ENCODE assay signal across 8 mouse cellular contexts in the genomic region with DNA sequence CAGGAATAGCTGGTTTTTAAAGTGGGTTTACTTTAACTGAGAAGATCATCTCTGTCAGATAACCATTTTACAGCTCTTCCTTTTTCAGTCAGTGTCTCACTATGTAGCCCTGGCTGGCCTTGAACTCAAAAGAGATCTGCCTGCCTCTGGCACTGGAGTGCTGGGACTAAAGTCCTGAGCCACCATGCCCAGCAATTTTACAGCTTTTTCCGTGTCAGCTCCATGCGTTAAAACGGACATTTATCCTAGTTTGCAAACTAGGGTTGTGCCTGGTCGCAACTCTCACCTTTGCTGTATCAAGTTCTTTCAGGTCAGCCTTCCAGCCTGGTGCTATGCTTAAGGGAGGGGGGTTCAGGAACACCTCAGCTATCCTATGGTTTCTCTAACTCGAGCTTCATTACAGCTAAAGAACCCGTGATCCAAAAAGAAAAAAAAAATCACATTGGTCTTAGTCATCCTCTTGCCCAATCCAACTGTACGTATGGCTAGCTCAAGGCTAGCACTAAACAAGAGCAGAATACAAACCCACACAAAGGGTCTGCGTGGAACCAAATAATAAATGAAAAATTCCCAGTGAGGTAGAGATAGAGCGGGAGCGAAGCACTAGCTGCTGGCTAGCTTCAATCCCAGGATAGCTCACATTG. TPM values are rescaled to one million over a fixed set of nuclear protein-coding genes. Genes with fewer than 3 reads are reported as not detected.
DNase-seq lines count a peak whose midpoint lies in the region; ATAC-seq and TF ChIP-seq lines count a peak whose summit lies in the region.

No protein-coding gene starts in this region.

- H3K27me3 ChIP-seq in heart, embryonic 10.5 days (ENCODE audit: insufficient read depth, poor library complexity, severe bottlenecking), result no peaks in the 10 kb centered on the region
- no peaks in the 10 kb centered on the region for H3K27me3 ChIP-seq in forebrain, embryonic 16.5 days (replicated peaks; ENCODE audit: control insufficient read depth, insufficient read depth, low read length)
- H3K27me3 ChIP-seq in megakaryocyte, embryonic 14.5 days (replicated peaks), result peaks cover 3% of the 10 kb centered on the region

- H3K9me3 ChIP-seq in heart, embryonic 10.5 days, result no peaks in the 10 kb centered on the region
- no peaks in the 10 kb centered on the region for H3K9me3 ChIP-seq in ES-E14 (ENCODE audit: control insufficient read depth, insufficient read depth, low read depth, low read length)
- H3K9me3 ChIP-seq in forebrain, embryonic 16.5 days (ENCODE audit: control insufficient read depth, low read length), result no peaks in the 10 kb centered on the region
- H3K9me3 ChIP-seq in megakaryocyte, embryonic 14.5 days, result no peaks in the 10 kb centered on the region

- H3K27ac ChIP-seq in heart, embryonic 10.5 days, result peak overlapping the region; percentile 91
- H3K27ac ChIP-seq in ES-E14 (ENCODE audit: insufficient read depth, low read depth, low read length, poor library complexity, severe bottlenecking), result no peak overlapping the region
- peak overlapping the region; percentile 54; the same call in 1 of the 2 replicates for H3K27ac ChIP-seq in forebrain, embryonic 16.5 days (ENCODE audit: low read length)

- peak overlapping the region; percentile 91 for H3K9ac ChIP-seq in ES-E14 (ENCODE audit: insufficient read depth, low read depth, low read length, poor library complexity, severe bottlenecking)
- H3K9ac ChIP-seq in forebrain, embryonic 16.5 days (replicated peaks; ENCODE audit: low read depth, low read length), result peak overlapping the region; percentile 48

- no peak for ATAC-seq in forebrain, embryonic 16.5 days

- WGBS in heart, embryonic 10.5 days, result 35% methylated on average over 10 of the region's 10 CpGs
- 30% methylated on average over 10 of the region's 10 CpGs for WGBS in forebrain, embryonic 16.5 days

- in situ Hi-C loops in ES-E14 (cut with MboI; ENCODE audit: low sequenced_read_pairs in 2 of 2, unreplicated experiment in 2 of 2), result no loop called here

- H3K4me1 ChIP-seq in heart, embryonic 10.5 days, result peaks cover 2% of the 10 kb centered on the region; the same call in 1 of the 2 replicates
- H3K4me1 ChIP-seq in ES-E14 (ENCODE audit: control insufficient read depth in 2 of 2, insufficient read depth in 2 of 2, low read length in 2 of 2, poor library complexity in 1 of 2), result peaks cover 0 to 3% of the 10 kb centered on the region in 2 experiments; a peak in 1 of 4 replicates
- H3K4me1 ChIP-seq in forebrain, embryonic 16.5 days (replicated peaks; ENCODE audit: control insufficient read depth, insufficient read depth, low read length), result peaks cover 10% of the 10 kb centered on the region
- peaks cover 19% of the 10 kb centered on the region; the same call in 1 of the 2 replicates for H3K4me1 ChIP-seq in megakaryocyte, embryonic 14.5 days

- DNase-seq in heart, embryonic 10.5 days (ENCODE audit: low spot score), result no peak
- DNase-seq in heart, postnatal 25 days (ENCODE audit: low spot score), result no peak
- no peak for DNase-seq in ES-E14 (ENCODE audit: low read depth, low spot score)
- no peak for DNase-seq in yolk sac, embryonic 10.5 days (ENCODE audit: low spot score)
- no peak for DNase-seq in embryo, embryonic 10 days (ENCODE audit: low spot score)
- DNase-seq in layer of hippocampus, adult 8-10 months (ENCODE audit: low spot score in 2 of 2), result no peak

- H3K36me3 ChIP-seq in heart, embryonic 10.5 days, result peaks cover 7% of the 10 kb centered on the region
- no peaks in the 10 kb centered on the region; the same call in 1 of the 2 replicates for H3K36me3 ChIP-seq in ES-E14 (ENCODE audit: control insufficient read depth, insufficient read depth, low read length, poor library complexity, severe bottlenecking)
- H3K36me3 ChIP-seq in forebrain, embryonic 16.5 days (ENCODE audit: control insufficient read depth, insufficient read depth), result no peaks in the 10 kb centered on the region
- peaks cover 23% of the 10 kb centered on the region for H3K36me3 ChIP-seq in megakaryocyte, embryonic 14.5 days (replicated peaks; ENCODE audit: low read length)

- peak overlapping the region; percentile 63 for H3K4me2 ChIP-seq in forebrain, embryonic 16.5 days (ENCODE audit: low read length)

- H3K4me3 ChIP-seq in heart, embryonic 10.5 days, result peak overlapping the region; percentile 64
- H3K4me3 ChIP-seq in ES-E14 (ENCODE audit: insufficient read depth in 1 of 2, low read depth in 1 of 2, low read length in 2 of 2, poor library complexity in 1 of 2, severe bottlenecking in 1 of 2), result peak overlapping the region; percentile 72 to 88
- peak overlapping the region; percentile 56 for H3K4me3 ChIP-seq in forebrain, embryonic 16.5 days (replicated peaks; ENCODE audit: low read length)
- H3K4me3 ChIP-seq in megakaryocyte, embryonic 14.5 days (replicated peaks), result peak overlapping the region; percentile 93

- intact Hi-C loops in heart, postnatal 25 days (cut with DNase I), result no loop called here

TF ChIP-seq in ES-E14, 5 proteins besides CTCF, POLR2A, EP300 and RAD21:
- TF ChIP-seq ZC3H11A (IDR thresholded peaks at IDR 0.05; ENCODE audit: borderline replicate concordance, low read depth, low read length) (no peak), MAFK (IDR thresholded peaks at IDR 0.05; ENCODE audit: insufficient read depth, low read depth, low read length) (no peak), ZNF384 (IDR thresholded peaks at IDR 0.05; ENCODE audit: low read depth, low read length) (no peak), HCFC1 (IDR thresholded peaks at IDR 0.05; ENCODE audit: borderline replicate concordance, insufficient read depth, low read length) (no peak), CHD2 (IDR thresholded peaks at IDR 0.05; ENCODE audit: low read depth, low read length) (no peak)

RNA-seq across cellular contexts. Expression of gene Gla, which starts 0.9 kb away (rescaled TPM):
- polyA plus RNA-seq in heart, embryonic 10.5 days (2016; fragmentation: Nextera tagmentation; extraction: Ambion mirVana), result 4.3 and 6.6 TPM in 2 replicates
- 1 to 10 TPM; 1.6 to 2.1 TPM for total RNA-seq in heart, postnatal 25 days (2021)
- total RNA-seq in ES-E14 (2012; rRNA removed), result 17.2 and 26.7 TPM in 2 replicates
- 3.4 and 3.9 TPM in 2 replicates for polyA plus RNA-seq in forebrain, embryonic 16.5 days (2015; fragmentation: Nextera tagmentation; extraction: Ambion mirVana)
- polyA plus RNA-seq in megakaryocyte, embryonic 14.5 days (2012; ENCODE audit: insufficient read depth, low replicate concordance), result 1.5 TPM in 1 of 2 replicates, not detected in the other
- total RNA-seq in layer of hippocampus, adult 8-10 months (2022), result 10 to 100 TPM in 2 of 4 experiments, 1 to 10 TPM in 2; 8.5 to 12.2 (median 10.2) TPM

RNA-seq across cellular contexts. Expression of gene Hnrnph2, which starts 0.9 kb away (rescaled TPM):
- 142 and 149 TPM in 2 replicates for polyA plus RNA-seq in heart, embryonic 10.5 days (2016; fragmentation: Nextera tagmentation; extraction: Ambion mirVana)
- 10 to 100 TPM; 61.4 to 75.0 TPM for total RNA-seq in heart, postnatal 25 days (2021)
- 40.6 and 53.6 TPM in 2 replicates for total RNA-seq in ES-E14 (2012; rRNA removed)
- 177 and 186 TPM in 2 replicates for polyA plus RNA-seq in forebrain, embryonic 16.5 days (2015; fragmentation: Nextera tagmentation; extraction: Ambion mirVana)
- polyA plus RNA-seq in megakaryocyte, embryonic 14.5 days (2012; ENCODE audit: insufficient read depth, low replicate concordance), result 1.9 and 11.7 TPM in 2 replicates
- total RNA-seq in layer of hippocampus, adult 8-10 months (2022), result 100 to 1,000 TPM; 149 to 162 (median 155) TPM

RNA-seq across cellular contexts. Expression of gene Rpl36a, which starts 14.6 kb away (rescaled TPM):
- 252 and 287 TPM in 2 replicates for polyA plus RNA-seq in heart, embryonic 10.5 days (2016; fragmentation: Nextera tagmentation; extraction: Ambion mirVana)
- 100 to 1,000 TPM; 103 to 104 TPM for total RNA-seq in heart, postnatal 25 days (2021)
- total RNA-seq in ES-E14 (2012; rRNA removed), result 1,690 and 1,886 TPM in 2 replicates
- 178 and 190 TPM in 2 replicates for polyA plus RNA-seq in forebrain, embryonic 16.5 days (2015; fragmentation: Nextera tagmentation; extraction: Ambion mirVana)
- polyA plus RNA-seq in megakaryocyte, embryonic 14.5 days (2012; ENCODE audit: insufficient read depth, low replicate concordance), result 18.7 and 134 TPM in 2 replicates
- total RNA-seq in layer of hippocampus, adult 8-10 months (2022), result 100 to 1,000 TPM in 3 of 4 experiments, 10 to 100 TPM in 1; 97.1 to 183 (median 148) TPM

RNA-seq across cellular contexts. Expression of gene Btk, which starts 16.7 kb away (rescaled TPM):
- 0.86 and 2.5 TPM in 2 replicates for polyA plus RNA-seq in heart, embryonic 10.5 days (2016; fragmentation: Nextera tagmentation; extraction: Ambion mirVana)
- 1 to 10 TPM; 1.0 to 1.1 TPM for total RNA-seq in heart, postnatal 25 days (2021)
- 0.31 TPM in 1 of 2 replicates, not detected in the other for total RNA-seq in ES-E14 (2012; rRNA removed)
- polyA plus RNA-seq in forebrain, embryonic 16.5 days (2015; fragmentation: Nextera tagmentation; extraction: Ambion mirVana), result 0.25 and 0.78 TPM in 2 replicates
- polyA plus RNA-seq in megakaryocyte, embryonic 14.5 days (2012; ENCODE audit: insufficient read depth, low replicate concordance), result 24.4 TPM in 1 of 2 replicates, not detected in the other
- total RNA-seq in layer of hippocampus, adult 8-10 months (2022), result 1 to 10 TPM in 3 of 4 experiments, under 1 TPM in 1; 0.71 to 4.0 (median 2.8) TPM

RNA-seq across cellular contexts. Expression of gene Timm8a1, which starts 58.4 kb away (rescaled TPM):
- polyA plus RNA-seq in heart, embryonic 10.5 days (2016; fragmentation: Nextera tagmentation; extraction: Ambion mirVana), result 99.7 and 120 TPM in 2 replicates
- 10 to 100 TPM; 22.6 to 24.7 TPM for total RNA-seq in heart, postnatal 25 days (2021)
- 20.2 and 42.4 TPM in 2 replicates for total RNA-seq in ES-E14 (2012; rRNA removed)
- polyA plus RNA-seq in forebrain, embryonic 16.5 days (2015; fragmentation: Nextera tagmentation; extraction: Ambion mirVana), result 45.9 and 46.2 TPM in 2 replicates
- 4.0 TPM in 1 of 2 replicates, not detected in the other for polyA plus RNA-seq in megakaryocyte, embryonic 14.5 days (2012; ENCODE audit: insufficient read depth, low replicate concordance)
- total RNA-seq in layer of hippocampus, adult 8-10 months (2022), result 10 to 100 TPM; 13.6 to 18.8 (median 15.8) TPM
